Mouse (Mus musculus): ENCODE data around the gene St6galnac4.

DNA sequence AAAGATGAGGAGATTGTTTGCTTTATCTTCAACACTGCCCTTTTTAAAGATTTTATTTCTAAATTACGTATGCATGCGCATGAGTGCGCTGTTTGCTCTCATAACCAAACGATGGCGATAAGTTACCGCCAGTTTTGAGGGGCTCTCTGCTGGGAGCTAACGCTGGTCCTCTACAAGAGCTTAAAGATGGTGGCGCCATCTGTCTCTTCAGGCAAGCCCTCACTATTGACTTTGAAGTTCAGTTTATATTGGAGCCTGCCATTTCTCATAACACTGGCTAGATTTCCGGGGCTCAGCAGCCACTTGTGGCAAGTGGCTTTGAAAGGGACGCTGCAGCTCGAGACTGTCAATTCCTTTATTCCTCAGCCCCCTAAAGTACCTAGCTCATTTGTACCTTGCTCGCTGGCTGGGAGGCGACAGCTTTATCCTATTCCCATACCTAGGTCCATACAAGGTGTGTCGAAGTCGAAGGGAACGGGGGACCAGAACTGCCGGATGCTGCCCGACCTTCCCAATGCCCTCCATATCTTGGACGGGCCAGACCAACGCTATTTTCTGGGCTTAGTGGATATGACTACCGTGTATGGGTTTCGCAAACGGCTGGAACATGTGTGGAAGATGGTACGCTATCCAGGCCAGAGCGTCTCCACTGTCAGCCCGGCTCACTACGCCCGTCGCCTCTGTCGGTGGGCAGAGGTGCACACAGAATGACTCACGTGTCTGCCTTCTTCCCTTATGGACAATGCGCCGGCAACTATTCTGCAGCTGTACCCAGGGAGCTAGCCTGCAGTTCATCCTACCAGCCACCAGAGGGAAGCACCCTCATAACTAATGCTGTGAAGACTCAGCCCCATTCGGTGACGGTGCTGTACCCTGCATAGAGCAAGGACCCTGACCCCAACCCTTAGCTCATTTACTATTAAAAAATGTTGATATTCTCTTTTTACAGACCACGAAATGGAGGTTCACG lies 3.8 kb upstream of the St6galnac4 start:
- TF ChIP-seq CTCF (IDR thresholded peaks at IDR 0.05; ENCODE audit: borderline replicate concordance, extremely low read depth, insufficient read depth, insufficient read length), result peak; percentile 96
- peak; percentile 25; the same call in 1 of the 2 replicates for TF ChIP-seq POLR2A (IDR thresholded peaks at IDR 0.05; ENCODE audit: borderline replicate concordance, extremely low read depth, insufficient read depth, insufficient read length, poor library complexity, severe bottlenecking)
